Mouse (Mus musculus) ovary, postnatal 10 days (tissue): ENCODE data around the gene Ppp1cc.
"Not testable (repeated sequence)": the region's sequence is repeated elsewhere in the genome, so short reads cannot be mapped to it uniquely, and the experiment has no call there.

Experiments
- DNase-seq: peaks from one replicate; pipeline ENCODE4 v3.0.0; 2022; ENCODE audit warnings: low spot score

Ppp1cc gene

DNA sequence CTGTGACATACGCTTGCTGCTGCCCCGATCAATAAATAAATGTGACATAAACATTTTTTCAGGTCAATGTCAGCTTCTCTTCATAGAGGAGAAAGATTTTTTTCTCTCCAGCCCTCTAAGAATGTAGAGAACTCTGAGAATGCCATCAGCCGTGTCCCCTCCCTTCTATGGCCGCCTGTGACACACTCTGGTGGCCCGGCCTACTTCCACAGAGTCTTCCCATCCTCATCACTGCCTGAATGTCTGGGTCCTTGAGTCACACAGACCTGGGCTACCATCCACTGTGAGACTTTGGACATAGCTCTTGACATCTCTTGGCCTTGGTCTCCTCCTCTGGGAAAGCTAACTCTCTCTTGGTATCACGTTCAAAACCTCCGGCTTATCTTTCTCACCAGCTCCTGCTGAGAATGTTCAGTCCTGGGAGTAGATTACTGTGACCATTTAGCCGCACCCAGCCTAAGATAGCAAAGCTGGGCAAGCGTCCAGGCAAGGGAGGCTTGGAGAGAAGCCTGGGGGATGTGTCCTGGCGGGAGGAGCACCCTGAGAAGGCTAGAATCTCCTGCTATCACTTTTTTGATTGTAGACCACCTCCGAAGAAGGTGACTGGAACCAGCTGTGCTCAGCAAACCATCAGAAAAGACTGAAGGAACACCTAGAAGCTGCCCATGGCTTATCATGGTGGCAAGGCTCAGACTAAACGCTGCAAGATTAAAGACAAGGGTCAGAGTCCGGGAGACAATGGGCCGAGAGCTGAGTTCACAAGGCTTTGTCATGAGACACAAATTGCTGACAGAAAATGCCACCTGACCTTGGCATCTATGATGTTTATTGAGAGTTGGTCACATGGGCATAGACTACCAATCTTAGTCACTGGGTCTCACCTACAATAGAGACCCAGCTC is 21.3 kb upstream of the Ppp1cc start:
- peak; percentile 31 for DNase-seq

DNA sequence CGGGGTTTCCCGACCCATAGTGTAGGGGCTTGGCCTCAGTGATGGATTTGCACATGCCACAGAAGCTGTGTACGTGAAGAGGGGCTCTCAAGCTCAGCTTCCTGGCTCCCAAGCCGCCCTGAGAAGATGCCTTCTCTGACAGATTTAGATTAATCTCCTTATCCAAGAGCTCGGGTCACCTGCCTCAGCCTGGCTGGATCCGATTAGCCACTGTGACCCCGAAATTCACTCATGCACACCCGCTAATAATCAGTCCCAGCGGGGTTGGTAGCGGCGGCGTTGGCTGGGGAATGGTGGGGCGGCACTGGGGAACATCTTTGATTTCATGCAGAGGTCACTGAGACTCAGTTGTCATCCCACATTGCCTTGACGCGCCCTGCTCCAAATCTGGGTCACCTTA is 19.2 kb upstream of the Ppp1cc start:
- no peak for DNase-seq

DNA sequence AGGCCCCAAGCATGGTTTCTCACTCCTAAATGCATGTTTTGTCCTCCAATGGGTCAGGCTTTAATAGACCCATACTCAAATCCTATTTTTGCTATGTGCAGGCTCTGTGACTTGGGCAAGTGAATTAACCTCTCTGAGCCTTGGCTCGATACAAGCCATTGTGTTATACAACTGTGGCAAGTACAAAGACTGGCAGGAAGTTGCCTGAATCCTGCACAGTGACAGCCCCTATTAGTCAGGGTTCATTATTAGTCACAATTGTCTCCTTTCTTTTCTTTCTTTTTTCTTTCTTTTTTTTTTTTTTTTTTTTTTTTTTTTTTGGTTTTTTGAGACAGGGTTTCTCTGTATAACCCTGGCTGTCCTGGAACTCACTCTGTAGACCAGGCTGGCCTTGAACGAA is 18.3 kb upstream of the Ppp1cc start:
- not testable (repeated sequence) for DNase-seq

DNA sequence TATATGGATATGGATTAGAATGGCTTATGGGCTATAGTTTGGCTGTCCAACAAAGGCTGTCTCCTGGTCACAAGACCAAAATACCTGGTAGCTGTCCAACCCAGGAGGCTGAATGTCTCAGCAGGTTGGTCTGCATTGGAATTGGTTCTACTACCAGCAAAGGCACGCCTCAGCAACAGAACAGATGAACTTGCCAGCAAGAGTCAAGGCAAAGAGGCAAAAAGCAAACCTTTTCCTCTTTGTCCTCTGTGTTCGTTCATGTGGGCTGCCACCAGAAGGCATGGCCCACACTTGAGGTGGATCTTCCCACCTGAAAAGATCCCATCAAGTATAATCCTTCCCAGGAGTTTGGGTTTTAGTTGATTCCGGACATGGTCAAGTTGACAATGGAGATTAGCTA is 17.4 kb upstream of the Ppp1cc start, which contains the start of gene Ccdc63:
Gene Ccdc63, minus strand, starts transcription at position 101 of the 400 bp plus-strand sequence.
- no peak for DNase-seq

DNA sequence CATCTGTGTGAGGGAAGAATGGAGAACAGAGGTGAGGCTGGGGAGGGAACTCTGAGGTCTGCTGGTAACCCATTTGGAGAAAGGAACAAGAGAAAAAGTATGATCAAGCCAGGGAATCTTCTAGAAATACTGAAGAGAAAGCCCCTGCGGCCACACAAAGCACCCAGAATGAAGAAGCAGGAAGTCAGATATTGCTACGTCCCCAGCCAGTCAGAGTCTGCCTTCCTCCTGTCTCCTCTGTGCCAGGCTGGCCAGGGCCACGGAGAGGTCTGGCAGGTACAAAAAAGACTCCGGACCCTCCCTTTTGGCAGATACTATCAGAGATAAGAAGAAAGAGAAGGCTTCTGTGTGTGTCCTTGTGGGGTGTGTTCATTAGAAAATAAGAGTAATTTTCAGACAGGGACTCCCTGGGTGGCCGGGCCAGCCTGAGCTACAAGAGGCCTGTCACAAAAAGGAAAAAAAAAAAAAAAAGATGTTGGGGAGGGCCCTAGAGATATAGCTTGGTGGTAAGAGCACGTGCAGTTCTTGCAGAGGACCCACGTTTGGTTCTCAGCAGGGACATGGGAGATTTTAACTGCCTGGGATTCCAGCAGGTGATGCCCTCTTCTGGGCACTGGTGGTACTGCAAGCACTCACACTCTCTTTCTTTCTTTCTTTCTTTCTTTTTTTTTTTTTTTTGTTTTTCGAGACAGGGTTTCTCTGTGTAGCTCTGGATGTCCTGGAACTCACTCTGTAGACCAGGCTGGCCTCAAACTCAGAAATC is 15.7 kb upstream of the Ppp1cc start:
- DNase-seq, result no peak

DNA sequence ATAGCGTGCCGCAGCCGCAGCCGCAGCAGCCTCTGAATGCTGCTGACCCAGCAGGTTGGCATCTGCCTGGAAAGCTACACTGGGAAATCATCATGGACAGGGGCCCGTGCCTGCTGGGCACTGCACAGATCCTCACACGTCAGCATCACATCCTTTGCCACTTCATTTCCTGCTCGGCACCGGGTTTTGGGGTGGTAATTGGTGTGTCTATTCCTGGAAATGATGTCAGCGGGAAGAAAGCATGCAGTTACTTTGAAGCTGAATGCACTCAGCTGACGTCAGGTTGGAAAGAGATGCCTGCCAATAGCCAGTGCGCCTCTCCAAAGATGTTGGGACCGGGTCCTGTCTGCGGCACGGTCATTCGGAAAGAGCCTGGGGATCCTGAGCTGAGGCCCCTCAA is 14.5 kb upstream of the Ppp1cc start:
- no peak for DNase-seq

DNA sequence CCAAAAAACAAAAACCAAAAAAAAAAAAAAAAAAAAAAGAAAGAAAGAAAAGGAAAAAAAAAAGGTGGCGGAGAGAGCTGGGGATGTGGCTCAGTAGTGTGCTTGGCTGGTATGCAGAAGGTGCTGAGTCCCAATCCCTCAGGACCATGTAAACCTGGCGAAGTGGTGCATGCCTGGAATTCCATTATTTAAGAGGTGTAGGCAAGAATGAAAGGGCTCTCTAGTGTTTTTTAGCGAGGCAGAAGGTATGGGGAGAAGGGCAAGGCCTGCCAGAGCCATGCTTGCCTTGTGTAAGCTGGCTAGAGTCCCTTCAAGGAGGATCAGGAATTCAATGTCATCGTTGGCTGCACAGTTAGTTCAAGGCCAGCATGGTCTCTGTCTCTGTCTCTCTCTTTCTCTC is 13.3 kb upstream of the Ppp1cc start:
- no peak for DNase-seq

DNA sequence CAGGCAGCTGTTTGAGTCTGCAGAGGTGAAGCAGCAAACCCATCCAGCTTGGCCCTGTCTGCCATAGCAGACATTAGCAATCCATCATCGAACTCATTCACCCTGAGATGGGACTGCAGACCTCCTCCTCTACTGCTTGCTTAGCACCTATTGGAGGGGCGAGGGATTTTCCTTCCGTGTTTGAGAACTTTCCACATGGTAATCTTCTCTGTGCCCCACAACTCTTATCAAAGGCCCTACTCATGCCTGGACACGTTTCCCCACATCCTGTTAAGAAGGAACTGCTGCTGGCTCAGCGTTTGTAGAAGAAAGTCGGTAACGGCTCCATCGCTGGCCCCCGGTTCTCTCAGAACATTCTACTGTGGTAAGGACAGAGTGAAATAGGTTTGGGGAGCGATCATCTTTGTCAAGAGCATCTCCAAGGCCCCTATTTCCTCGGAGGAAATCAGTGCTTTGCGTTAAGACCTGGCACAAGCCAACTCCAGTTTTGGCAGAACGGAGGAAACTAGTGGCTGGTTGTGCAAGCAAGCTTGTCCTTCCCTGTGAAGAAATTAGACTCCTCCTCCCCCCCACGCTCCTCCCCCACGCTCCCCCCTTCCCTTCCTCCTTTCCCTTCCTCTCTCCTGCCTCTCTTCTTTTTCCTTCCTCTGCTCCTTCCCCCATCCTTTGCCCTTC is 12.6 kb upstream of the Ppp1cc start:
- no peak for DNase-seq

DNA sequence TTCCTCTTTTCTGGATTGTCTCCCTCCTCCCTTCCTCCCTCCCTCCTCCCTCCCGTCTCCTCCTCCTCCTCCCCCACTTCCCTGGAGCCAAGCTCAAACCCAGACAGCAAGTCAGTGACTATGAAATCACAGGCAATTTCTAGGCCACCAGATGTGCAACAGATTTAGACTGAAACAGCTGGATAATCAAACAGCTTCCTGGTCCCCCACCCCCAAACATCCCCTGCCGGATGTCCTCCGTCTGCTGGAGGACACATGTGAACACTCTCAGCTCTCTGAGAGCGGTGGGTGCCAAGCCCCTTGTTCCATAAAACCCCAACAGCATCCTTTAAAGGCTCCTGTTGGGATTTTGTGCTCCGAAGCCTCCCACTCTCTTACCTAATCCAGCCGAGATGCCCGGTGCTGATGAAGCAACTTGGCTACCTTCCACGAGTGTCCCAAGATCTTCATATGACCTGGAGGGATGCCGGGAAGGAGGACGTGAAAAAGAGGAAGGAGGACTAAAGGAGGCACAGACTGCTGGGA is 12.0 kb upstream of the Ppp1cc start:
- peak; percentile 31 for DNase-seq

DNA sequence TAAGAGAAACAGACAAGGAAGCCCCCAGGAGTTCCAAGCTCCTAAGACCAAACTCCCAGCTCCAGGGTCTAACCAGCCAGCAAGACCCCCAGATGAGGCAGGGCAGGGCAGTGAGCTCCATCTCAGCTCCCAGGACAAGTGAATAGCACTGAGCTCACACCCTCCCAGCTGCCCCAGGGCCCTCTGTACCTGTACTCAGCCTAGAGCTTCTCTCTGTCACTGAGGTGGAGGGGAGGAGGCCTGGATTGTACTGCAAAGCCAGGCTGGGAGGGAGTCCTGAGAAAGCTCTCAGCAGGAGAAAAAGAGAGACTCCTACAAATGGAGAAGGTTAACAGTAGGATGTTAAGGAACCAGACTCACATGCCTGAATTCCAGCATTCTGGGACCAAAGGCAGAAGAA is 11.5 kb upstream of the Ppp1cc start:
- no peak for DNase-seq

DNA sequence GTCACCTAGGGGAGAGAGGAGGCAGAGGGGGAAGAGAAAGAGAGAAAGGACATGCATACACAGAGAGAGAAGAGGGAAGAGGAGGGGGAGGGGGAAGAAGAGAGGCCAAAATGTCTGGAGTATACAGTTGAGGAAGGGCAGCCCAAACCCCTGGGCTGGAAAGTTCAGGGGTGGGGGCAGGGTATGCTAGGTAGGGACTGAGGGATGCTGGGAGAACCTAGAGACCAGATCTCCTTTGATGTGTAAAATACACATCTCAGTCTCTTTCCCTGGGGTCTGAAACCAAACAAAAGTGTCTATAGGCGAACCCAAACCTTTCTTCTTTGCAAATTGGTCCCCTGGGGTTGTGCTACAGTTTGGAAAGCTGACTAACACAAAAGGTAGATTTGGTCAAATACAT is 10.0 kb upstream of the Ppp1cc start:
- DNase-seq, result no peak

DNA sequence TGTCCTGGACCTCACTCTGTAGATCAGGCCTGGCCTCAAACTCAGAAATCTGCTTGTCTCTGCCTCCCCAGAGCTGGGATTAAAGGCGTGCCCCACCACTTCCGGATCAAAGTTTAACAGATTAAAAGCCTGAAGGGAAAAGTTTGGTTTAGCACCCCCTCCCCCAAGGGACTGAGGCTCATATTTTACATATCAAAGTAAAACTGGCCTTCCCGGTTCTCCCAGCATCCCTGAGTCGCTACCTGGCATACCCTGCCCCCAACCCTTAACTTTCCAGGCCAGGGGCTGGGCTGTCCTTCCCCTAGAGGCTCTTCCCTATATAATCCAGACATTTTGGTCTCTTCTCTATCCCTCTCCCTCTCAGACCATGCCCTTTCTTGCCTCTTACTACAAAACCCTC is 8.8 kb upstream of the Ppp1cc start:
- DNase-seq, result no peak

DNA sequence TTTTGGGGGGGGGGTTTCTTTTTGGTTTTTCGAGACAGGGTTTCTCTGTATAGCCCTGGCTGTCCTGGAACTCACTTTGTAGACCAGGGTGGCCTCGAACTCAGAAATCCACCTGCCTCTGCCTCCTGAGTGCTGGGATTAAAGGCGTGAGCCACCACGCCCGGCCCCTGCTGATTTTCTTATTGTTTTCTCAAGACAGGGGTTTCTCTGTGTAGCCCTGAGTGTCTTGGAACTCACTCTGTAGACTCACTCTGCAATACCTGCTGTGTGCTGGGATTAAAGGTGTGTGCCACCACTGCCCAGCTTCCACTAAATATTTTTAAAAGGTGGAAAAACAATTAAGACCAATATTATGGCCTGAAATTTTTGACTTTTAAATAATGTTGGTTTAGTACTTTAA is 5.6 kb upstream of the Ppp1cc start:
- DNase-seq, result not testable (repeated sequence)

DNA sequence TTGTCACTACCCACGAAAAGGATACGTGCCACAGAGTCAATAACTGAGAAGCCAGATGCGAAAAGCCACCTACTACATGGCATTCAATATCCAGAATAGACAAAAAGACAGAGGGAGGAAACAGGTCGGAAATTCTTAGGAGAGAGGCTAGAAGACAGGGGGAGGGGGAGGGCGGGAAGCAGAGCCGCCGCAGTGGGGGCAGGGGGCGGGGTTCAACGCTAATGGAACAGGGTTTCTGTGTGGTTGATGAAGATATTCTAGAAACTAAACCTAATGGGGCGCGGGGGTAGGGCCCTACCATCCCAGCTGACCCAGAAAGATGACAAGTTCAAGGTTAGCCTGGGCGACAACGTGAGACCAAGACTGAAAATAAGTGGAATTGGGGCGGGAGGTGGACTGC is 4.1 kb upstream of the Ppp1cc start:
- no peak for DNase-seq

DNA sequence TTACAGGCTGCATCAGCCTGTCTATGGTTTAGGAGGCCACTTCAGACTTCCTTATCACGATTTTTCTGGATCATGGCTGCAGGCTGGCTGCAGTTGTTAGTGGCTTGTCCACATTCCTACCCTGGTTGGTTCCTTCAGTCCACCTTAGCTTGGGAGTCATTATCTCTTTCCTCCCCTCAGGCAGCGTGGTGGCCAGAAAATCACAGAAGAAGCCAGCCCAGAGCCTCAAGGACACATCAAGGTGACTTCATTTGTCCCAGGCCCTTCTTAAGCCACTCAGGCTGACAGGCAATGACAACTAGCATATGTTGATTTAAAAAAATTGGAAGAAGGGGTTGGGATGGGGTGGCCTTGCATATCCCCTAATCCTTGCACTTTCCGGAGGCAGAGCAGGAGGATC is 3.3 kb upstream of the Ppp1cc start:
- no peak for DNase-seq

DNA sequence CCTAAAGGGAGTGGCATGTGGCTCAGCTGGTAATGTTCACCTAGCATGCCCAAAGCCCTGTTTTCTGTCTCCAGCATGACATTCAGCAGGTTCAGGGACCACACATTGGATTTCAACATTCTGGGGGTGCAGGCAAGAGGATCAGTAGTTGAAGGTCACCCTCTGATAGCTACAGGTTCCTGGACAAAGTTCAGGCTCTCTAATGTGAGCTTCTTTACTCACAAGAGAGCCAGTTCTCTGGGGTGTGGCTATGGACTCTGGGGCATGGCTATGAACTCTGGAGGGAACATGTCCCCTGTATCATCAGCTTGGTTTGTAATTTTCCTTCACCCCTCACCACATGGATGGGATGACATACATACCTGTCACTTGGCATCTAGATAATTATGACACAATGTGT is 2.5 kb upstream of the Ppp1cc start:
- no peak for DNase-seq

DNA sequence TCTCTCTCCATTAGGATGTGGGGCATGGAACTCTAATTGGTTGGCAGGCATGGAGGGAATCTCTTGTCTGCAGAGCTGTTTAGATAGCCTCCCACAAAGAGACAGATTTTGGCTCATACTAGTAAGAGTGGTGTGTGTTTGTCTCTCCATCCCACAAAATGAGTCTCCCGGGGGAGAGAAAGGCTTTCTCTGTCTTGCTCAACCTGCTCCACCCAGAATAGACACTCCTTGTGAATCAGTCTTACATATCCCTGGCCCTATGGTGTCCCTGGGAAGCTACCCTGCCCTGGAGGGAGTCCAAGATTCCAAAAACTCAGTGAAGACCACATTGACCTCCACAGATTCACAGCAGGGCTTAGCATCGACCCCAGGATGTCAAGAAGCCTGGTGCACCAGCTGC is 1.6 kb upstream of the Ppp1cc start:
- DNase-seq, result no peak

DNA sequence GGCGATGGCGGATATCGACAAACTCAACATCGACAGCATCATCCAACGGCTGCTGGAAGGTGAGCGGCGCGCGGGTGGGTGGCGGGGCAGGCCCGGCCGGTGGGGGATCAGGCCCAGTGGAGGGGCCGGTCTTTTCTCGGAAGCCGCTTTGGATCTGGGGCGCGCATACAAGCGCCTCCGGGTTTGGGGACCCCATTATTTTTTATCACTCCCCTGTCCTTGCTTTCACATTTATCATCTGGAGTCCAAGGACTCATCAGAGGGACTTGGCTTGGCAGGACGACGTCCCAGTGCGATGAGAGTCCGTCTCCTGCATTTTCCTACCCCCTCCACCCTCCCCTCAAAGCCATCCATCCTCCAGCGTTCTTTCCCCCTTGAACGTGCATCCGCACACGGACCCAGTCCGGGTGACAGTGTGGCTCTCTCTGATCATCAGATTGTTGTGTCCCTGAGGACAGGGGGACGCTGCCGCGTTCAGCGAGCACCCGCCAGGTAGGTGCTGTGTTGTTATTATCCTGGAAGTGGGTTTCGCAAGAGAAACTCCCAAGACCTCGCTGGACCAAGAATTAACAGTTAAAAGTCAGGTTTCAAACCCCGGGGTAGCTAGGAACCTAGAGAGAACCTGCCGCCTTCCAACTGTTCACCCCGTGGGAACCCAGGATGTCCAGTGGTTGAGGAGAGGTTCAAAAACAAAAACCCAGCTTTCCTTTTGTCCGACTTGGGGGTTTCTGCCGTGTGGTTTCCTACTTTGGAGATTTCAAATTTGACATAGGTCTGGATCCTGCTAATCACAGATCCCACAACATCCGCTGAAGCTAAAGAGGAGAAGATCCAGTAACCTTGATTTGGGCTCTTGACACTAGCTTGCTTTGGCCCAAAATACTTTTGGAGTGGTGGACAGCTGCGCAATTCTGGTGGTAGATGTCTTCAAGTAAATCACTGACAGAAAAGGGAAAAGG is 758 bp downstream of the Ppp1cc start:
- no peak for DNase-seq

DNA sequence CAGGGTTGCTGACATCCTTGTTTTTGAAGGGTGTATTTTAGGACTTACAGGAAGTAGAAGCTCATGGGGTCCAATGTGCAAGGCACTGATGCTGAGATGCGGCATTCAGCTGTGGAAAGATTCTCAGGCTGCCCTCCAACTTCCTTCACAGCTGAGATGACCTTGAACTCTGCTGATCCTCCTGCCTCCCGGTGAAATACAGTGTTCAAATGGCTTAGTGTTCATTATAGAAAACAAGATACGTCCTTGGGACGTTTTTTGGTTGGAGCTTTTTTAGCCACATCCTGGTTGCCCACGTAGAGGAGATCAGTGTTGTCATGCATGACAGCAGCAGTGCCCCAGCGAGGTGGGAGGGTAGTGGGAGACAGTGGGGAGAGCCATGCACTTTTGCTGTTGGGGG is 5.1 kb downstream of the Ppp1cc start:
- no peak for DNase-seq

DNA sequence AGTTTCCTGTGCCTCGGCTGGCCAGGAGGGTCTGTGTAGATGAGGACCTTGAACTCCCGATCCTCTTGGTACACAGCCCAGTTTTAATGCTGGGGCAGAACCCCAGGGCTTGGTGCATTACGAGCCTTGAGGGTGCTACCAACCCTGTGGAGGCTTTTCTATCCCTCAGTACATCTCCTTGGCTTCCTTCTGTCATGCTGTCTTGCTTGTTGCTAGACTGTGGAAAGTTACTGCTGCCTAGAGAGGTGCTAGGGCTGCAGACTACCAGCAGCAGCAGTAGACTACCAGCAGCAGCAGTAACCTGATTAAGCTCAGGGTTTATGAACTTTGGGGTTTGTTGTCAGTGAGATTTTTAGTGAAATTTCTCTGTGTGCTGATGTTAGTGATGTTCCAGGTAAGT is 5.9 kb downstream of the Ppp1cc start:
- no peak for DNase-seq

DNA sequence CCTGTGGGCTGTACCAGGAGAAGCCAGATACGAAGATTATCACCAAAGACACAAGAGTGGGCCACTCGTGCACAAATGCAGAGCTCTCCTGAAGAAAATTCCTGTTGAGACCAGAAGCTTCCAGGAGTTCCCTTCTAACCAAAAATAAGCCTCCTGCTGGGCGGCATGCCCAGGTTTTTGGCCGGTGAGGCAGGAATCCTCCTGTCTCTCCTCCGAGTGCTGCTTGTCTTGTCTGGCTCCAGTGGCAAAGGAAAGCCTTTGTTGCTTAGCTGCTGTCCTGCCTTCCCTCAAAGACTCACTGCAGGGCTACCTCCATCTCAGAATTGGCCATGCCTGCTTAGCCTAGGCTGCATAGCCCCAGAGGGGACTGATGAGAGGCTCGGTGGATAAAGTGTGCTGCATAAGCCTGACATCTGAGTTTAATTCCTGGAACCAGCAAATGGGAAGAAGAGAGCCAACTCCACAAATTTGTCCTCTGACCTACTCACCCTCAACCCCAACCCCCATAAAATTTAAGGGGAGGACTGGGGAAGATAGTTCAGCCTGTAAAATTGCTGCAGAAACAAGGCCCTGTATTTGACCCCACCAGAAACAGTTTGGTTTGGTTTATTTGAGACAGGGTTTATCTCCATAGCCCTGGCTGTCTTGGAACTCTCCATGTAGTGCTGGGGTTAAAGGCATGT is 7.3 kb downstream of the Ppp1cc start:
- DNase-seq, result peak; percentile 34
